Mouse (Mus musculus) cerebellum, adult 2 months (tissue): ENCODE data around the gene Spopl.

Experiments
- CTCF ChIP-seq: fragments of 200-500 bp; IDR thresholded peaks from 2 replicates; pipeline ENCODE4 v1.5.1; 2011; ENCODE audit warnings: low read depth, mild to moderate bottlenecking, control low read depth, low read length, moderate library complexity, borderline replicate concordance; ENCODE audit not compliant: insufficient read depth
- POLR2A ChIP-seq: fragments of 200-500 bp; IDR thresholded peaks from 2 replicates; pipeline ENCODE4 v1.6.1; 2011; ENCODE audit warnings: low read length, control low read depth, borderline replicate concordance; ENCODE audit not compliant: insufficient read depth

DNA sequence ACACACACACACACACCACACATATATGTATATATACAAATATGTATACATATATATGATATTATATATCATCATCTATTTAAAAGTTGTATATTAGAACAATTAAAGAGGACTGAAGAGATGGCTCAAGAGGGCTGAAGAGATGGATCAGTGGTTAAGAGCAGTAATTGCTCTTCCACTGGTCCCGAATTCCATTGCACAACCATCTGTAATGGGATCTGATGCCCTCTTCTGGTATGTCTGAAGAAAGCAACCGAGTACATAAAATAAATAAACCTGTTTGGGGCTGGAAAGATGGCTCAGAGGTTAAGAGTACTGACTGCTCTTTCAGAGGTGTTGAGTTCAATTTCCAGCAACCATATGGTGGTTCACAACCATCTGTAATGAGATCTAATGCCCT, 16.9 kb upstream of the Spopl start:
- TF ChIP-seq CTCF: no peak
- TF ChIP-seq POLR2A: no peak
